Mouse (Mus musculus): ENCODE data around the gene Gm10282.

DNA sequence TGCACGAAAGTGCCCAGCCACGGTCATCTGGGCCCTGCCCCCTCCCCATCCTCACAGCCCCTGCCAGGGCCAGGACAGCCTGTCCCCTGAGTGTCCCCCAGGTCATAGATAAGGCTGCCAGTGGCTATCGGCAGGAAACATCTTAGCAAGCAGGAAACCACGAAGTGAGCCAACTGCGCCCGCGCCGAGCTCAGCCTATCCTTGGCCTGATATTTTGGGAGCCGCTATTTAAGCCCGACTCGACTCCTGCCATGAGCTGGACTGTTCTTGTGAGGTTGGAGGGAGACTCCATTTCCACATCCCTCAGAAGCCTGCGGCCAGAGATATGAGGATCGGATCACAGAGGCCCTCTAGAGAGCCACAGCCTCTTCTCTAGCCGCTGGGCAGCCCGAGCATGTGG lies 36.7 kb downstream of the Gm10282 start:
- TF ChIP-seq CTCF (IDR thresholded peaks at IDR 0.05; ENCODE audit: extremely low read depth, insufficient read length, insufficient replicate concordance, low read depth, low read length) (no peak), POLR2A (IDR thresholded peaks at IDR 0.05; ENCODE audit: low read depth, low read length) (no peak)
